Mouse (Mus musculus) neural tube, embryonic 13.5 days (tissue): Measurements from ENCODE around the gene Borcs8. TPM values are rescaled to one million over a fixed set of nuclear protein-coding genes. Genes with fewer than 3 reads are reported as not detected.

Experiments
- ATAC-seq: fragments of 200-750 bp; cut with Nextera tagmentation; 2 replicates; pipeline ENCODE4 v1.8.0; 2017; ENCODE audit warnings: low read depth, mild to moderate bottlenecking, moderate TSS enrichment, moderate library complexity
- H3K27ac ChIP-seq: fragments of 300-500 bp; sonication (generic); replicated peaks from 2 replicates; pipeline ENCODE4 v1.5.1; 2015; ENCODE audit warnings: moderate library complexity, mild to moderate bottlenecking, inconsistent platforms
- H3K27me3 ChIP-seq: fragments of 300-500 bp; sonication (generic); 2 replicates; pipeline ENCODE4 v1.6.1; 2015; ENCODE audit warnings: mild to moderate bottlenecking, inconsistent platforms
- H3K36me3 ChIP-seq: fragments of 300-500 bp; sonication (generic); 2 replicates; pipeline ENCODE4 v1.6.1; 2015; ENCODE audit warnings: mild to moderate bottlenecking, inconsistent platforms
- H3K4me1 ChIP-seq: fragments of 300-500 bp; sonication (generic); replicated peaks from 2 replicates; pipeline ENCODE4 v1.6.1; 2015; ENCODE audit warnings: inconsistent platforms
- H3K4me2 ChIP-seq: fragments of 300-500 bp; sonication (generic); 2 replicates; pipeline ENCODE4 v1.6.1; 2015; ENCODE audit warnings: inconsistent platforms, mild to moderate bottlenecking, moderate library complexity
- H3K4me3 ChIP-seq: fragments of 300-500 bp; sonication (generic); 2 replicates; pipeline ENCODE4 v1.5.1; 2015; ENCODE audit warnings: mild to moderate bottlenecking, inconsistent platforms
- H3K9ac ChIP-seq: fragments of 300-500 bp; sonication (generic); 2 replicates; pipeline ENCODE4 v1.6.1; 2015; ENCODE audit warnings: moderate library complexity, mild to moderate bottlenecking, inconsistent platforms
- H3K9me3 ChIP-seq: fragments of 300-500 bp; sonication (generic); 2 replicates; pipeline ENCODE4 v1.6.1; 2016; ENCODE audit warnings: inconsistent platforms
- WGBS: fragments of 180-500 bp; shearing (Covaris S2); methylation state at CpG from one replicate; pipeline ENCODE4 v1.1.7; 2015; 5-methylcytosine and 5-hydroxymethylcytosine counted together
- polyA plus RNA-seq: library from polyadenylated mRNA; unstranded; fragments of >200 nt; fragmentation: Nextera tagmentation; extraction: Ambion mirVana; gene quantifications from 2 replicates; pipeline ENCODE4 v1.2.1, GENCODE M21; 2015

Gene Borcs8
- polyA plus RNA-seq, 1 experiment from 2014 or later = 56.0 TPM

DNA sequence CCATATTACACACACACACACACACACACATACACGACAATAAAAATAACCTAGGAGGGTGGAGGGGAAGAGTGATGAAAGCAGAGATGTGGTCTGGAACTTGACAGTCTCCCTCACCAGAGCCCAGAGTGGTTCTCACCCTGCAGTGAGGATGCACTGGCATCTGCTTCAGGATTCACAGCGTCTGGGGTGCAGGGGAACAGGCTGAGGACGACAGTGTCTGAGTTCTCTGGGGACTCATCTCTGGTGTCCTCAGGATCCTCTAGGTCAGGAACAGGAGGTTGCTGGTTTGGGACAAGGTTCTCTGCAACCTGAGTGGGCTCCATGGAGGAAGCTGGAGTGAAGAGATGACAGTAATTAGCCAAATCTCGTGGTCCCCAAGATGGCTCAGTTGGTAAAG, 1.4 kb upstream of the Borcs8 start:
- no peak for ATAC-seq
- WGBS = 80% methylated on average over 4 of the region's 4 CpGs
- peak overlapping the region; percentile 71 for H3K9ac ChIP-seq

DNA sequence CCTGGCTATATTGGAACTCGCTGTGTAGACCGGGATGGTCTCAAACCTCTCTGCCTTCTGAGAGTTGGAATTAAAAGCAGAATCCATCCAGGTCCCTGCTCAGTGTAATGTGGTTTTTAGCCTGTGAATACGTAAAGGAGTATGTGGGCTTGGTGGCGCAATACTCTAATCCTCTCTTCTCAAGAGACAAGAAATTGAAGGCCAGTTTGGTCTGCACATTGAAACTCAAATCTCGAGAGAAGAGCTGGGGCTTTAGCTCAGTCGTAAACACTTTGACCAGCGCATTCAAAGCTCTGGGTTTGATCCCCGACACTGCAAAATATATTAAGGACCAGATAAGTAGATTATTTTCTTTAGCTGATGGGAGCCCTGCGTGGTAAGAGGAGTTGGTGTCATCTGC, 682 bp downstream of the Borcs8 start:
- WGBS = 11% methylated on average over 9 of the region's 9 CpGs
- Histone ChIP-seq H3K27ac (peak overlapping the region; percentile 85), H3K27me3 (no peaks in the 10 kb centered on the region), H3K4me1 (peaks cover 24% of the 10 kb centered on the region), H3K9ac (peak overlapping the region; percentile 86), H3K36me3 (peaks cover 51% of the 10 kb centered on the region), H3K4me2 (peak overlapping the region; percentile 89), H3K9me3 (no peaks in the 10 kb centered on the region), H3K4me3 (peak overlapping the region; percentile 72)
- peak; percentile 1; the same call in 1 of the 2 replicates for ATAC-seq

More for the DNA sequence above, 1.4 kb upstream of the Borcs8 start:
- Histone ChIP-seq H3K4me2 (peak overlapping the region; percentile 65), H3K4me1 (peaks cover 24% of the 10 kb centered on the region), H3K9me3 (no peaks in the 10 kb centered on the region), H3K27ac (no peak overlapping the region), H3K27me3 (no peaks in the 10 kb centered on the region), H3K4me3 (peak overlapping the region; percentile 72), H3K36me3 (peaks cover 51% of the 10 kb centered on the region)

- no peak for ATAC-seq
- Histone ChIP-seq H3K9me3 (no peaks in the 10 kb centered on the region), H3K4me3 (no peak overlapping the region), H3K9ac (no peak overlapping the region), H3K4me2 (no peak overlapping the region), H3K36me3 (peaks cover 45% of the 10 kb centered on the region), H3K4me1 (peaks cover 9% of the 10 kb centered on the region), H3K27ac (no peak overlapping the region), H3K27me3 (no peaks in the 10 kb centered on the region)
- 83% methylated on average over 7 of the region's 7 CpGs for WGBS
Observed at GRCm38 (mm10) chr8:70147678-70148607, 8.6 kb downstream of the Borcs8 start.

- Histone ChIP-seq H3K4me1 (peaks cover 9% of the 10 kb centered on the region), H3K36me3 (peaks cover 22% of the 10 kb centered on the region), H3K27me3 (no peaks in the 10 kb centered on the region), H3K4me3 (no peak overlapping the region), H3K9ac (peak overlapping the region; percentile 17; the same call in 1 of the 2 replicates), H3K9me3 (no peaks in the 10 kb centered on the region), H3K27ac (no peak overlapping the region), H3K4me2 (no peak overlapping the region)
- no peak for ATAC-seq
- WGBS = 16% methylated on average over 13 of the region's 13 CpGs
Observed at GRCm38 (mm10) chr8:70150158-70150557, 10.9 kb downstream of the Borcs8 start.

DNA sequence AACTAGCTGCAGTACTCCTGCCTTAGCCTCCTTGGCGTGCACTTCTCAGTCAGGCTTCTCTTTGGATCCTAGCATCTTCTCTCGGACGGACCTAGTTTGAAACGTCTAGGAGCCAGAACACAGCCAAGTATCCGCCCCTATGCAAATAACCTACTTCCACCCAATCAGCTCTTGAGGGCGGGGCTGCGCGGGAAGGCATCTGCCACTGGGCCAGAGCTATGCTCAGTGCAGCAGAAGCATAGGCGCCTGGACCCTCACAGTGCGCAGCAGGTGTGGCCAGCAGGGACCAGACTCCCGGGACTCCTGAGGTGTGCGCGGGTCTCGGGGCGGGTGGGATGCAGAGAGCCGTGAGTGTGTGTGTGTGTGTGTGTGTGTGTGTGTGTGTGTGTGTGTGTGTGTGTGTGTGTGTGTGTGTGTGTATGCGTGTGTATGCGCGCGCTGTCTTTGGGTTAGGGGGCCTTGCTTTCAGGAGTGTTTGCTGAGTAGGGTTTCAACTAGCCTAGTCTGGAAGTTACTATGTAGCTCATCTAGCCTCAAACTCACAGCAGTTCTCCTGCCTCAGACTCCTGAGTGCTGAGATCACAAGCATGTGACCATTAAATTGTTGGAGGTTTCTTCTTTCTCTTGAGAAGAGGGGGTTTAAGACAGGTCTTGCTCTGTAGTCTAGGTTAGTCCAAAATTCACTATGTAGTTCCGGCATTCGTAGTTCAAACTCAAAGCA, 13.4 kb downstream of the Borcs8 start:
- H3K4me3 ChIP-seq = no peak overlapping the region
- no peak overlapping the region for H3K9ac ChIP-seq
- no peaks in the 10 kb centered on the region for H3K9me3 ChIP-seq
- 18% methylated on average over 19 of the region's 22 CpGs for WGBS
- peaks cover 9% of the 10 kb centered on the region for H3K4me1 ChIP-seq
- peak overlapping the region; percentile 36 for H3K4me2 ChIP-seq
- no peak overlapping the region for H3K27ac ChIP-seq
- no peaks in the 10 kb centered on the region for H3K36me3 ChIP-seq
- ATAC-seq = peak; percentile 86
- no peaks in the 10 kb centered on the region for H3K27me3 ChIP-seq

- no peak for ATAC-seq
- WGBS = 92% methylated on average over 1 of the region's 1 CpGs
- Histone ChIP-seq H3K4me2 (no peak overlapping the region), H3K9ac (no peak overlapping the region), H3K4me1 (peaks cover 12% of the 10 kb centered on the region), H3K27ac (no peak overlapping the region), H3K9me3 (no peaks in the 10 kb centered on the region), H3K27me3 (no peaks in the 10 kb centered on the region), H3K4me3 (no peak overlapping the region), H3K36me3 (no peaks in the 10 kb centered on the region)
Observed at GRCm38 (mm10) chr8:70157240-70157800, 18.0 kb downstream of the Borcs8 start.

GRCm38 (mm10) chr8:70158069-70158853, 19.0 kb downstream of the Borcs8 start:
- Histone ChIP-seq H3K9me3 (no peaks in the 10 kb centered on the region), H3K36me3 (no peaks in the 10 kb centered on the region), H3K27me3 (no peaks in the 10 kb centered on the region), H3K4me1 (peaks cover 7% of the 10 kb centered on the region), H3K27ac (peak overlapping the region; percentile 35; the same call in 1 of the 2 replicates), H3K4me3 (peak overlapping the region; percentile 47), H3K9ac (peak overlapping the region; percentile 63), H3K4me2 (peak overlapping the region; percentile 69)
- ATAC-seq = peak; percentile 92
- 14% methylated on average over 40 of the region's 40 CpGs for WGBS

GRCm38 (mm10) chr8:70159211-70159610, 19.9 kb downstream of the Borcs8 start:
- no peaks in the 10 kb centered on the region for H3K27me3 ChIP-seq
- H3K27ac ChIP-seq = no peak overlapping the region
- H3K9ac ChIP-seq = no peak overlapping the region
- no peak overlapping the region for H3K4me2 ChIP-seq
- ATAC-seq = no peak
- H3K36me3 ChIP-seq = no peaks in the 10 kb centered on the region
- 89% methylated on average over 4 of the region's 4 CpGs for WGBS
- no peak overlapping the region for H3K4me3 ChIP-seq
- H3K9me3 ChIP-seq = no peaks in the 10 kb centered on the region
- peaks cover 7% of the 10 kb centered on the region for H3K4me1 ChIP-seq

GRCm38 (mm10) chr8:70160015-70160414, 20.7 kb downstream of the Borcs8 start:
- H3K4me2 ChIP-seq = no peak overlapping the region
- H3K9ac ChIP-seq = no peak overlapping the region
- ATAC-seq = no peak
- H3K4me1 ChIP-seq = peaks cover 7% of the 10 kb centered on the region
- H3K9me3 ChIP-seq = no peaks in the 10 kb centered on the region
- 67% methylated on average over 13 of the region's 13 CpGs for WGBS
- no peak overlapping the region for H3K4me3 ChIP-seq
- no peaks in the 10 kb centered on the region for H3K36me3 ChIP-seq
- H3K27me3 ChIP-seq = peaks cover 2% of the 10 kb centered on the region
- no peak overlapping the region for H3K27ac ChIP-seq

- Histone ChIP-seq H3K4me1 (peaks cover 14% of the 10 kb centered on the region), H3K4me2 (no peak overlapping the region), H3K4me3 (no peak overlapping the region), H3K36me3 (no peaks in the 10 kb centered on the region), H3K9ac (no peak overlapping the region), H3K27ac (no peak overlapping the region), H3K9me3 (no peaks in the 10 kb centered on the region), H3K27me3 (peaks cover 23% of the 10 kb centered on the region)
- 85% methylated on average over 3 of the region's 3 CpGs for WGBS
- ATAC-seq = no peak
Observed at GRCm38 (mm10) chr8:70163316-70163715, 24.0 kb downstream of the Borcs8 start.

DNA sequence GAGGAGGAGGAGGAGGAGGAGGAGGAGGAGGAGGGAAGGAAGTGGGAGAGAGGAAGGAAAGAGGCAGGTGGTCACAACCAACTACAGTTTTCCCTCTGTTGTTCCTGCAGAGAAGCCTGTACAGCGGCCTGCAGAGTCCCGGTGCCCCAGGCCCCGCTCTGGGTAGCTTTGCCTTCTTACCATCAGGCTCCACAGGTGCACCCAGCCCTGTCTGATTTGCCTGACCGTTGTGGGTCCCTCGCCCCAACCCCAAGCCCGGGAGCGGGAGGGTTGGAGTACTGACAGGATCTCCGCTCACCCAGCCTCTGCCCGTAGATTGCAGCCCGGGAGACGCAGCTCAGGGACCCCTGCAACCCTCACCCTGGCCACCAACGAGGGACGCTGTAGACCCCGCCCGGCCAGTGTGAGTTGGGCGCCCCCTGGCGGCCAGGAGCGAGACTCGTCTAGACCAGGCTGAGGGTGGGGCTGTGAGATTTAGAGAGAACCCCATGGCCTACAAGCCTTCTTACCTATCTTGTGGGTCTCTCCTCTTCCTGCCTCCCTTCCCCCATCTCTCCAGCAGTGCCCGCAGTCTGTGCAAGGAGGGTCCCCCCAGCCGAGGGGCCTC, 27.3 kb downstream of the Borcs8 start:
- Histone ChIP-seq H3K36me3 (no peaks in the 10 kb centered on the region), H3K4me1 (peaks cover 8% of the 10 kb centered on the region), H3K4me2 (peak overlapping the region; percentile 53), H3K9me3 (no peaks in the 10 kb centered on the region), H3K9ac (peak overlapping the region; percentile 45; the same call in 1 of the 2 replicates), H3K27ac (no peak overlapping the region), H3K4me3 (peak overlapping the region; percentile 18), H3K27me3 (peaks cover 23% of the 10 kb centered on the region)
- 2% methylated on average over 21 of the region's 21 CpGs for WGBS
- peak; percentile 82 for ATAC-seq
